Mouse (Mus musculus) embryonic facial prominence, embryonic 13.5 days (tissue): ENCODE measurements around the gene Rfx2. TPM values are rescaled to one million over a fixed set of nuclear protein-coding genes. Genes with fewer than 3 reads are reported as not detected.

Source experiments
- ATAC-seq: fragments of 200-750 bp; cut with Nextera tagmentation; 2 replicates; pipeline ENCODE4 v1.8.0; 2017; ENCODE audit warnings: low read depth; ENCODE audit not compliant: insufficient number of reproducible peaks, insufficient read depth, low FRiP score, low TSS enrichment
- H3K27ac ChIP-seq: fragments of 300-500 bp; sonication (generic); 2 replicates; pipeline ENCODE4 v1.5.1; 2015; ENCODE audit warnings: moderate library complexity, mild to moderate bottlenecking, inconsistent platforms
- H3K27me3 ChIP-seq: fragments of 300-500 bp; sonication (generic); 2 replicates; pipeline ENCODE4 v1.6.1; 2015; ENCODE audit warnings: mild to moderate bottlenecking, inconsistent platforms
- H3K36me3 ChIP-seq: fragments of 300-500 bp; sonication (generic); 2 replicates; pipeline ENCODE4 v1.6.1; 2015; ENCODE audit warnings: mild to moderate bottlenecking, inconsistent platforms
- H3K4me1 ChIP-seq: fragments of 300-500 bp; sonication (generic); 2 replicates; pipeline ENCODE4 v1.6.1; 2015; ENCODE audit warnings: inconsistent platforms
- H3K4me2 ChIP-seq: fragments of 300-500 bp; sonication (generic); 2 replicates; pipeline ENCODE4 v1.6.1; 2015; ENCODE audit warnings: moderate library complexity, mild to moderate bottlenecking, inconsistent platforms
- H3K4me3 ChIP-seq: fragments of 300-500 bp; sonication (generic); 2 replicates; pipeline ENCODE4 v1.5.1; 2015; ENCODE audit warnings: mild to moderate bottlenecking, inconsistent platforms
- H3K9ac ChIP-seq: fragments of 300-500 bp; sonication (generic); 2 replicates; pipeline ENCODE4 v1.6.1; 2015; ENCODE audit warnings: mild to moderate bottlenecking, inconsistent platforms
- H3K9me3 ChIP-seq: fragments of 300-500 bp; sonication (generic); 2 replicates; pipeline ENCODE4 v1.6.1; 2016; ENCODE audit warnings: inconsistent platforms
- WGBS: fragments of 180-500 bp; shearing (Covaris S2); methylation state at CpG from one replicate; pipeline ENCODE4 v1.1.7; 2015; ENCODE audit warnings: mixed read lengths; 5-methylcytosine and 5-hydroxymethylcytosine counted together
- polyA plus RNA-seq: library from polyadenylated mRNA; unstranded; fragments of >200 nt; fragmentation: Nextera tagmentation; extraction: Ambion mirVana; gene quantifications from 2 replicates; pipeline ENCODE4 v1.2.1, GENCODE M21; 2015

Rfx2 gene
- polyA plus RNA-seq, 1 experiment from 2014 or later = 4.5 TPM

DNA sequence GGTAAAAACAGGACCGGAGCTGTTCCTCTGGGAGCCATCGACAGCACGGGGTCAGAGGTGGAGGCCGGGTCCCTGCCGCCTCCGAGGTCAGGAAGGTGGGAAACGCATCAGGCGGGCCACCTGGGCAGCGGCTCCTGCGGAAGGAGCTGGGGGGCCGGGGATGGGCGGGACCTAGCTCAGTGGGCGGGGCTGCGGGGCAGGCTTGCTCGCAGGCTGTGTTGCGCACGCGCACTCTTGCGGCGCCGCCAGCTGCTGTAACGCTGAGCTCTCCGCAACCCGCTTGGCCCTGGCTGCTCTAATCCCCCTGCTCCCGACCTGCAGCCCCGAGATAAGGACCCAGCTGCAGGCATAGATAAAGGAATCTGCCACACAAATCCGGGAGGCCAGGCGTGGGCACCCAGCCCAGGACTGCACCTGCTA is 68.8 kb downstream of the Rfx2 start:
- Histone ChIP-seq H3K27ac (peak overlapping the region; percentile 73), H3K9ac (peak overlapping the region; percentile 74), H3K9me3 (no peaks in the 10 kb centered on the region), H3K27me3 (peaks cover 27% of the 10 kb centered on the region), H3K4me2 (peak overlapping the region; percentile 78), H3K4me1 (peaks cover 34% of the 10 kb centered on the region), H3K36me3 (peaks cover 6% of the 10 kb centered on the region), H3K4me3 (peak overlapping the region; percentile 55)
- ATAC-seq = peak; percentile 22
- WGBS = under 1% methylated on average over 28 of the region's 28 CpGs

DNA sequence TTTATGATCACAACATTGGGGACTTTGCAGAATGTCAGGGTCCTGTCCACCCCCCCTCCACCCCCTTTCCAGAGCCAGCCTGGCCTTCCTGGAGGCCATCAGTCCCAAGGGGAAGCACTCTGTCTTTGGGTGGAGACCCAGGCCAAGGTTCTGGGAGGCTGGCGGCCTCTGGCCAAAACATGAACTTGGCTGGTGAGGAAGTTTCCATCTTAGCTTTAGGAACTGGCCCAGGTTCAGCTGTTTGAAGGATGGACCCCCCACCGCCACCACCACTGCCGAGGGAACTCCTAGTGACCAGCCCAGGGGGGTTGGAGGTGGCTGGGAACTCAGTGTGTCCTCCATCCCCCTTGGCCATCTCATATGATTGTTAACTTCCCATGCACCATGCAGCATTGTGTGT is 69.7 kb downstream of the Rfx2 start:
- Histone ChIP-seq H3K4me3 (no peak overlapping the region), H3K4me2 (no peak overlapping the region), H3K27me3 (peaks cover 36% of the 10 kb centered on the region), H3K27ac (no peak overlapping the region), H3K4me1 (peaks cover 42% of the 10 kb centered on the region), H3K9me3 (no peaks in the 10 kb centered on the region), H3K9ac (no peak overlapping the region; the same call in 1 of the 2 replicates), H3K36me3 (no peaks in the 10 kb centered on the region)
- WGBS = 65% methylated on average over 3 of the region's 3 CpGs
- ATAC-seq = no peak

DNA sequence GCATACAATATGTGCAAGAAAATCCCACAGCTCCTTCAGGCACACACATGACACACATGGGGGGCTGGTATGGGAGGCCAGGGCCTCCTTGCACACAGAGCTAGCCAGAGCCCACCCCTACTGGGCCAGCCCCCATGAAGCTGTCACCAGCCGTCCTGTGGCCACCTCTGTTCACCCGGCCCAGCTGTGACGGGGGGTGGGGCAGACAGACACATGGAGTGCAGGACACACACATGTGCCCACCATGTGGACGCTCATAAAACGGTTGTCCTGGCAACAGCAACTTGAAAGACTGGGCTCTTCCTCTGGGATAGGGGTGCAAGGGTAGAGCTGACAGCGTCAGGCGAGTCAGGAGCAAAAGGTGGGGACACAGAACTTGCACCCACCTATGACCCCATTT is 71.6 kb downstream of the Rfx2 start:
- Histone ChIP-seq H3K4me2 (no peak overlapping the region), H3K27me3 (peaks cover 54% of the 10 kb centered on the region), H3K36me3 (no peaks in the 10 kb centered on the region), H3K4me3 (no peak overlapping the region), H3K4me1 (peaks cover 44% of the 10 kb centered on the region), H3K9me3 (no peaks in the 10 kb centered on the region), H3K27ac (no peak overlapping the region), H3K9ac (0 out of 2 replicates have a peak overlapping the region, but pooled peaks have one; percentile 6)
- no peak for ATAC-seq
- WGBS = 47% methylated on average over 7 of the region's 7 CpGs

DNA sequence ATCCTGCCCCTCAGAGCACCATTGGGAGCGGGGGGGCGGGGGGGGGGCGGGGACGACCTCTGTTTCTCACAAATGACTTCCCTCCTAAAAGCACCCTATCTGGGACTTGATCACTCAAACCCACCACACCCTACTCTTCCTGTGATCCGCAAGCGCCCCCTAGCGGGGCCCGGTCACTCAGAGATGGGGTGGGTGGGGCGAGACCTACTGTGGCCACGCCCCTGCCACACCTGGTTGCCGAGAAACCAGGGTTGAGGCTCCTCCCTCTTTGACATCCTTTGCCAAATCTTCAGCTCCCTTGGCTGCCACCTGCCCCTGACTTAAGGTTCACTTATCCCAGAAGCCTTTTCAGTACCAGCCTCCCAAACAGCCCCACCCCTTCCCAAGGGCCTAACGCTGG is 72.7 kb downstream of the Rfx2 start:
- Histone ChIP-seq H3K27me3 (peaks cover 66% of the 10 kb centered on the region), H3K9me3 (no peaks in the 10 kb centered on the region), H3K27ac (no peak overlapping the region), H3K4me3 (no peak overlapping the region; the same call in 1 of the 2 replicates), H3K36me3 (no peaks in the 10 kb centered on the region), H3K4me1 (peaks cover 55% of the 10 kb centered on the region), H3K9ac (no peak overlapping the region), H3K4me2 (peak overlapping the region; percentile 99; the same call in 1 of the 2 replicates)
- ATAC-seq = no peak
- WGBS = 6% methylated on average over 12 of the region's 12 CpGs

DNA sequence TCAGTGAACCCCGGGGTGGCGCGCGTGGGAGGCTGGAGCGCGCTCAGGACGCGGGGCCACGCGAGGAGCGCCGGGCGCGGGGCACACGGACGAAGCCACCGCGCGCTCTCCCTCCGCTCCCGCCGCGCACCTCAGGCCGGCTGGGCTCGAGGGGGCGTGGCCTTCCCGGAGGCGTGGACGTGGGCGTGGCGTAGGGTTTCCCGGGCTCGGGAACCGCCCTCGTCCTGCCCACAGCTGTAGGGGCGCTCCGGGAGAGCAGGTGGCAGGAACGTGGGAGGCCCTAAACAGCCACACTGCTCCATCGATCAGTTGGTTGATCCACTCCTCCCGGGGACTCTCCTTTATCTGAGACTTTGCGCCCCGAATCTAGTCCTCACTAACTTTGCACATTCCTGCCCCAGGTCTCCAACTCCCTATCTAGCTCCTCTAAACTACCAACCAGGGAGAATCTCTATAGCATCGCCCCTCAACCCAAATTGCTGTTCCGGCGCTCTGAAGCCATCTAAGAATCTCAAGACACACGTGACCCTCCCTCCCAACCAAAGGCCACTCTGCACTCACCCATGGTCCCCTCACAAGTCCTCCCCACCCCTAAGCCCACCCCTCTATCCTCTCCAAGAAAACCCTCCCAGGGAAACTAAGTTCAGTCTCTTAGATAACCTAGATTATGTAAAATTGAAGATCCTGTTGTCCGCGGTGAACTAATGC is 73.2 kb downstream of the Rfx2 start, which contains the start of gene Nrtn:
Nrtn (minus strand) TSS at position 115 of the 708 bp plus-strand sequence.
- WGBS = under 1% methylated on average over 46 of the region's 48 CpGs
- H3K36me3 ChIP-seq = no peaks in the 10 kb centered on the region
- peak within 1 kb of the TSS; percentile 61 for H3K4me3 ChIP-seq
- H3K4me2 ChIP-seq = peak within 1 kb of the TSS; percentile 99
- H3K4me1 ChIP-seq = peaks cover 49% of the 10 kb centered on the region
- peak within 1 kb of the TSS; percentile 78 for H3K9ac ChIP-seq
- ATAC-seq = peak; percentile 57; the same call in 1 of the 2 replicates
- H3K27ac ChIP-seq = no peak within 1 kb of the TSS
- H3K27me3 ChIP-seq = peaks cover 71% of the 10 kb centered on the region
- H3K9me3 ChIP-seq = no peaks in the 10 kb centered on the region

DNA sequence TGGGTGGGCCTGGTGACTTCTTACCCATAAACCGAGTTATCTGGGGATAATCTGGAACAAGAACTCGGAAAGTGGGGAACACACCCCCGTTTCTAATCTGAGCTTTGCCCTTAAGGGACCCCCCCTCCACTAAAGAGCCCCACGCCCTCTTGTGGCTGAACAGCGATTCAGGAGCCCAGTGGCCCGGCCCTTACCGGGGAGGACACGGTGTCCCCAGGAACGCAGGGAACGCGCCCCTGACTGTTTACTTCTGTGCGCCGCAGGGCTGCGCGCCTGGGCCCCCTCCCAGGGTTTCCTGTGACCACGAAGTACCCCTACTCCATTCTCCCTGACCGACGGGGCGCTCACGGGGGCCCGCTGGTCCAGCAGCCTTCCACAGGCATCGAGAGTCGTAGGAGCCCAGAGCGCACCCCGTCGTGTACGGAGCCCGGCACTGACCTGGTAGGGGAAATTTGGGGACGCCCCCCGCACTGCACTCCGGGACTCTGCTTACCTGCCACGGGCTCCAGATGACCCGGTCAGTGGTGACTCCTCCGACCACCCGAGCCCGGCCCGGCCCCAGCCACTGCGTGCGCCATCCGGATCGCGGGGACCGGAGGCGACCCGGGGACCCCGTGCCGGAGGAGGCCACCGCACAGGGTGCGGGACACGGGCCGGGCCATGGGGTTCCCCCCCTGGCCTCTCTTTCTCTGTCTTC is 74.0 kb downstream of the Rfx2 start:
- H3K4me3 ChIP-seq = peak overlapping the region; percentile 61
- peak overlapping the region; percentile 78 for H3K9ac ChIP-seq
- no peak; the same call in 1 of the 2 replicates for ATAC-seq
- H3K4me1 ChIP-seq = peaks cover 45% of the 10 kb centered on the region
- H3K9me3 ChIP-seq = no peaks in the 10 kb centered on the region
- no peak overlapping the region for H3K27ac ChIP-seq
- no peaks in the 10 kb centered on the region for H3K36me3 ChIP-seq
- under 1% methylated on average over 51 of the region's 51 CpGs for WGBS
- H3K4me2 ChIP-seq = peak overlapping the region; percentile 99
- H3K27me3 ChIP-seq = peaks cover 78% of the 10 kb centered on the region

DNA sequence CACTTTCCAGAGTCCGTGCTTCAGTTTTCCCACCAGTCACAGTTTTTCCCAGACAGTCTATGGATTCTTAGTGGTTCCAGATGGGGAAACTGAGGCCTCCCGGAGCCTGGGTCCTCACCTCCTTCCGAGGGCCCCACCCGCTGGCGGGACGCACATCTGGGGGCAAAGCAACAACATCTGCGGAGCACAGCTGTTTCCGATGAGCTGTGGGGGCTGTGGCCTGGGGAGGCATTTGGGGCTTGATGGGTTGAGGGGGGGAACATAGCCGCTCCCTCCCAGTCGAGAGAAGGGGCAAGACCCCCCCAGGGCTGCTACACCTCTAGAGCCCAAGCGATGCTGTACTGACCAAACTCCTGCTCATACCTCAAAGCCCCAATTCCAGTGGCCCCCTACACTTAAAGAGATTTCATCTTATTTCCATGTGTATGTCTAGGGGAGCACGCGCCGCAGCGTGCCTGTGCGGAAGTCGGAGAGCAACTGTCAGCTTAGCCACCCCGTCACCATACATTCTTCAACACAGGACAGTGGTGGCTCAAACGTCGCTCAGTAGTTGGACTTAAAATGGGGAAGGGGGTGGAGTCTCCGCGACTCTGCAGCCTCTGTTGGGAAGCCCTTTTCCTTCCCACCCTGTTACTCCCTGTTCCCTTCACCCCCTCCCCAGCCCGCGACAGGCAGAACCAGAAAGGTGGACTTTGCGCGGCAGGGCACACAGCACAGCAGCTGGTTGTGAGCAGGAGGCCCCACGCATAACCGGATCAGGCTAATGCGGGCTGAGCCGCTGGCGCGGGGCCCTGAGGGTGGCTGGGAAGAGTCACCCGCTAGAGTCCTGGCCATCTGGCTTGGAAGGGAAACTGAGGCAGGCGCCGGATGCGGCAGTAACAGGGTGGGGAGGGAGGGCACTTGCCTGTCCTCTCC is 76.3 kb downstream of the Rfx2 start:
- H3K27ac ChIP-seq = no peak overlapping the region
- H3K9me3 ChIP-seq = no peaks in the 10 kb centered on the region
- peak overlapping the region; percentile 12 for H3K4me3 ChIP-seq
- 3% methylated on average over 36 of the region's 36 CpGs for WGBS
- H3K36me3 ChIP-seq = no peaks in the 10 kb centered on the region
- H3K4me1 ChIP-seq = peaks cover 40% of the 10 kb centered on the region
- H3K9ac ChIP-seq = no peak overlapping the region
- H3K27me3 ChIP-seq = peaks cover 84% of the 10 kb centered on the region
- H3K4me2 ChIP-seq = peak overlapping the region; percentile 42
- ATAC-seq = no peak

DNA sequence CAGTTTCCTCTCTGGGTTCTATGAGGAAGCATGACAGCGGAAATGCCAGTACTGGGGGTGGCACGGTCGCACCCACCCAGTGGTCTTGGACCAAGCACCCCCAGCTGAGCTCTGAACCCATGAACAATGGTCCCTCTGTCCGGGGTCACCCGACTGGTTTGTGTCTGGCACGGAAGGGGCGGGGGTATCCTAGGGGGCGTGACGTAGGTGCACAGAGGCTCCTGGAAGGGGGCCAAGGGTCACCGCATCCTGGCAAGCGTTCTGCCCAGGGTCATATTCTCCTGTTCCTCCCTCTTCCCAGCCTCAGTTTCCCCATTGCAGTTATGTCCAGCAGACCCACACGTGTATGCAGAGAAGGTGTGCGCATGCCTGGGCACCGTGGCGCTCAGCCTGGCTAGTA is 77.4 kb downstream of the Rfx2 start:
- no peak overlapping the region for H3K27ac ChIP-seq
- peaks cover 80% of the 10 kb centered on the region for H3K27me3 ChIP-seq
- H3K4me3 ChIP-seq = 0 out of 2 replicates have a peak overlapping the region, but pooled peaks have one; percentile 4
- no peaks in the 10 kb centered on the region for H3K9me3 ChIP-seq
- no peak for ATAC-seq
- peak overlapping the region; percentile 42 for H3K4me2 ChIP-seq
- WGBS = 16% methylated on average over 15 of the region's 15 CpGs
- H3K36me3 ChIP-seq = no peaks in the 10 kb centered on the region
- H3K4me1 ChIP-seq = peaks cover 40% of the 10 kb centered on the region
- H3K9ac ChIP-seq = no peak overlapping the region

DNA sequence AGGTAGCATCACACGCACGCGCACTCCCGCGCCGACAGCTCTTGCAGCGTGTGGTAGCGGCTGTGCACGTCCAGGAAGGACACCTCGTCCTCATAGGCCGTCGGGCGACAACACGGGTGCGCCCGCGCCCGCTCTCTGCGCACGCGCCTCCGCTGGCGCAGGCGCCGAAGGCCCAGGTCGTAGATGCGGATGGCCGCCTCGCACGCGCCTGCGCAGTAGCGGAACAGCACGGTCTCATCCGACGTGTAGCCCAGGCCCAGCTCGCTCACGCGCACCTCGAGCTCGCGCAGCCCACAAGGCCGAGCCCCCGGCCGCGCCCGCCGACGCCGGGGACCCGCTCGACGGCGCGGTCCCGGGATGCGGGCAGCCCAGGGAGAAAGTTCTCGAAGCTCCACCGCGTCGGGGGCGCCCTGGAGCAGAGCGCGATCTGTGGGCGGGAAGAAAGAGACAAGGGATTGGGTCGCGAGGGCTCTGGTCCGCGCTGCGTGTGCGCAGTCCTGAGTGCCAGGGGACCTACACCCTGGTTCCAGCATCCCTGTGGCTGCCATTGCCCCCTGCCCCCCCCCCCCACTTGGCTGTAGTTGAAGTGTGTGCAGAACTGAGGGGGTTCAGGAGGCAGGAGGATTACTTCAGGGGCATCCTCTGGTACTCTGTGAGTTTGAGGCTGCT is 79.3 kb downstream of the Rfx2 start:
- Histone ChIP-seq H3K4me1 (peaks cover 25% of the 10 kb centered on the region), H3K27ac (no peak overlapping the region), H3K9ac (peak overlapping the region; percentile 27; the same call in 1 of the 2 replicates), H3K36me3 (no peaks in the 10 kb centered on the region), H3K9me3 (no peaks in the 10 kb centered on the region), H3K27me3 (peaks cover 63% of the 10 kb centered on the region), H3K4me2 (peak overlapping the region; percentile 51), H3K4me3 (peak overlapping the region; percentile 33)
- peak; percentile 15; the same call in 1 of the 2 replicates for ATAC-seq
- WGBS = 29% methylated on average over 71 of the region's 71 CpGs

DNA sequence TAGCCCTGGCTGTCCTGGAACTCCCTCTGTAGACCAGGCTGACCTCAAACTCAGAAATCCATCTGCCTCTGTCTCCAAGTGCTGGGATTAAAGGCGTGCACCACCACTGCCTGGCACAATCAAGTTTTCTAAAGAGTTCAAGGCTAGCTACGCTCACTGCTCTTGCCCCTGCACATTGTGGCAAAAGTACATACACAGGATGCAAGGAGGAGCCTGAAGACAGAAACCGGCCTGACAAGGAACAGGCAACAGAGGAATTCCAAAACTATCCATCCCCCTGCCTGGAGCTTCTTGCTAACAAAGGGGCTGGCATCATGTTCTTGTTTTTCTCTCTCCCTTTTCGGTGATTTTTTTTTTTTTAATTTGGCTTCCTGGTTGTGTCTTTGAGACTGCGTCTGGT is 86.6 kb downstream of the Rfx2 start:
- no peaks in the 10 kb centered on the region for H3K9me3 ChIP-seq
- H3K4me1 ChIP-seq = 0 out of 2 replicates have a peak, but pooled peaks cover 7% of the 10 kb centered on the region
- H3K27me3 ChIP-seq = no peaks in the 10 kb centered on the region; the same call in 1 of the 2 replicates
- peak overlapping the region; percentile 60 for H3K27ac ChIP-seq
- H3K4me3 ChIP-seq = no peak overlapping the region
- H3K4me2 ChIP-seq = no peak overlapping the region
- no peaks in the 10 kb centered on the region for H3K36me3 ChIP-seq
- no peak for ATAC-seq
- 36% methylated on average over 5 of the region's 5 CpGs for WGBS
- H3K9ac ChIP-seq = no peak overlapping the region
